Mouse (Mus musculus): ENCODE results near the gene Hoxb3. TPM values are rescaled to one million over a fixed set of nuclear protein-coding genes. Genes with fewer than 3 reads are reported as not detected.

The Hoxb3 gene
- not detected in 2 replicates for polyA plus RNA-seq (2021; fragmentation: Nextera tagmentation)
- long read RNA-seq, experiment 1, result 0 reads
- long read RNA-seq, experiment 2, result 0 reads

GRCm38 (mm10) chr11:96323154-96323553 is at the start of gene Hoxb3:
Gene Hoxb3, plus strand, starts transcription at chr11:96323326.

GRCm38 (mm10) chr11:96281855-96282570 is 41.1 kb upstream of the Hoxb3 start, which contains the start of gene Hoxb8:
Gene Hoxb8, plus strand, starts transcription at chr11:96281905.

GRCm38 (mm10) chr11:96285771-96286738 is 37.1 kb upstream of the Hoxb3 start, which contains the start of gene Hoxb7:
Gene Hoxb7, plus strand, starts transcription at chr11:96286623.

DNA sequence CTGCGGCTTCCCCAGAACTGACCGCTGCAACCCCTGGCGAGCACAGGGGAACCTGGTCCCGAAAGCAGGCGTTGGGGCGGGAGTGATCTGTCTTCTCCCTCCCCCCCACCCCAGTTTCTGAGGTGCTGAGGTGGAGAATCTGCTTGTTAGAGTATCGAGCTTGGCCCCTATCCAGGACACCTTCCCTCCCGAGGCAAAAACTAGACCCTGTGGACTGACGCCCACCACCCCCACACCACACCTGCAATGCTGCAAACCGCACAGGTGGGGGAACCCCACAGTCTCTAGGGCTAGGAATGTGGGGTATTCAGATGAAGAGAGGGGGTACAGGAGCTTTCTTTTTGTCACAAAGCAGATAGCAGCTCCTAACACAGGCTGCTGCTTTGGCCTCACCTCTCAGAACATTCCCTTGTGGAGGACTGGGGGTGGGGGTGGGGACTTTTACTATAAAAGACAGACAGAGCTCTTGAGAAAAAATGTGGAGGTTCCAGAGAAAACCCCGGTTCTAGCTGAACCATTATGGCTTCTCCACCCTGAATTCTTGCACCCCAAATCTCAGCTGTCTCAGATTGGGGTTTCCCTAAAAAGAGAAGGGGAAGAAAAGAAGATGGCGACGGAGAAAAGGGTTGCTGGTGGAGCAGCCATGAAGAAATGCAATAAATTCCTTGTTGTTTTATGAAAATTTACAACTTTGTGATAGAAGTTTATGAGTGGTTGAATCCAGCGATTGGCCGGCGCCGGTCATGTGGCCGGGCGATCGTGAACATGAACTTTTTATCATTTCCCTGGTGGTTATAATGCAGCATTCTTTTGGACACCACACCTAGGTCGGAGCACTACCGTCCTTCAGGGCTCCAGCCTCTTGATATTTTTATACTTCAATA is 31.2 kb upstream of the Hoxb3 start, which contains the start of gene Hoxb6:
Hoxb6 (plus strand) TSS at position 796 of the 884 bp plus-strand sequence.

DNA sequence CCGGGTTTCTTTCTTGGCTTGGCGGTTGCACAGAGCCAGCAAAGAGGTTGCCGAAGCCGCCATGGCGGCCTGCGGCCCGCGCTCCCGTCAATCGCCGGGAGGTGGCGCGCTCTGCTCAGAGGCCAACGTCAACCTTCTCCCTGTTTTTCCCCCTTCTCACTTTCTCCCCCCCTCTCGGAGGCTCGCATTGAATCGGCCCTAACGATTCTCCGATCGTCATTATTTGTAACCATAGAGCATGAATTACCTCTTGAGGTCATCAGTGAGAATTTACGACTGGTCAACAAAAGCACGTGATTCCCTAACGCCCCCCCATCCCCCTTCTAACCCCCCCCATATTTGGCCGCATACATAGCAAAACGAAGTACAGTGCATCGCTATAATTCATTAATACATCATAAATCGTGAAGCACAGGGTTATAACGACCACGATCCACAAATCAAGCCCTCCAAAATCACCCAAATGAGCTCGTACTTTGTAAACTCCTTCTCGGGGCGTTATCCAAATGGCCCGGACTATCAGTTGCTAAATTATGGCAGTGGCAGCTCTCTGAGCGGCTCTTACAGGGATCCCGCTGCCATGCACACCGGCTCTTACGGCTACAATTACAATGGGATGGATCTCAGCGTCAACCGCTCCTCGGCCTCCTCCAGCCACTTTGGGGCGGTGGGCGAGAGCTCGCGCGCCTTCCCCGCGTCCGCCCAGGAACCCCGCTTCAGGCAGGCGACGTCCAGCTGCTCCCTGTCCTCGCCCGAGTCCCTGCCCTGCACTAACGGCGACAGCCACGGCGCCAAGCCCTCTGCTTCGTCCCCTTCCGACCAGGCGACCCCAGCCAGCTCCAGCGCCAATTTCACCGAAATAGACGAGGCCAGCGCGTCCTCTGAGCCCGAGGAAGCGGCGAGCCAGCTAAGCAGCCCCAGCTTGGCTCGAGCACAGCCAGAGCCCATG is 19.7 kb upstream of the Hoxb3 start, which contains the start of gene Hoxb5:
Hoxb5 (plus strand) TSS at position 186 of the 949 bp plus-strand sequence.

DNA sequence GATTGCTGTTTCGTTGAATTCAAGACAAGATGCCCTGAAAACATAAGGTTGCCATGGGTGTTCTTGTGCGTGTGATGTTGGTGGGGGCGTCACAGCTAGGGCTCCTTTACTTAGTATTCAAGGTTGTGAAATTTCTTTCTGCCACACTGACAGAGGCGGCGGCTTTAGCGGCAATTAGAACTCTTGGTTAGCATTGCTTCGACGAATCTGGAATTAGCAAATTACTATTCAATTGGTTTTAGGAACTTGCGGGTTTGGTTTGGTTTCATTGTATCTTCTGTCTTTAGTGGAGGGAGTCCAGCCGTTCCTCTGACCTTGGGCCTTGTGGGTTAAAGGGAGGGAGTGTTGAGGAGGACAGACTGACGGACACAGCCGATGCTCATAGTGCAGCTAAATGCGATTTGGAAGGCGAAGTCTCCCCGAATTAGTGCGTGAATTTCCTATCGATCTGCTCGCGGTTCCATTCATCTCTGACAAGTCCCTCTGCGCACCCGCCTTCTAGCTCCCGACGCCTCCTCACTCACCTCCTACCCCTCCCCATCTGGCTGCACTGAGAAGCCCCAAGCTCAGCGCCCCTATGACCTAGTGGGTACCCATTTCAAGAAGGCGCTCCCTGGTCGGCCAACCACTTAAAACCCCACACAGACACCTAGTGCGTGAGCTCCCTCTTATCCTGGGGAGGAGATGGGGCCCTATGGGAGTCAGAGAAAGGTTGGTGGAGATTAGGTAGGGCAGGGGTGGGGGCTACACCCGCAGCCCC is 5.3 kb upstream of the Hoxb3 start, which contains the start of gene Hoxb4:
Hoxb4 (plus strand) TSS at position 660 of the 760 bp plus-strand sequence.

GRCm38 (mm10) chr11:96350341-96350624 is 27.2 kb downstream of the Hoxb3 start, which contains the start of gene Hoxb2:
Gene Hoxb2, plus strand, starts transcription at chr11:96350525.

DNA sequence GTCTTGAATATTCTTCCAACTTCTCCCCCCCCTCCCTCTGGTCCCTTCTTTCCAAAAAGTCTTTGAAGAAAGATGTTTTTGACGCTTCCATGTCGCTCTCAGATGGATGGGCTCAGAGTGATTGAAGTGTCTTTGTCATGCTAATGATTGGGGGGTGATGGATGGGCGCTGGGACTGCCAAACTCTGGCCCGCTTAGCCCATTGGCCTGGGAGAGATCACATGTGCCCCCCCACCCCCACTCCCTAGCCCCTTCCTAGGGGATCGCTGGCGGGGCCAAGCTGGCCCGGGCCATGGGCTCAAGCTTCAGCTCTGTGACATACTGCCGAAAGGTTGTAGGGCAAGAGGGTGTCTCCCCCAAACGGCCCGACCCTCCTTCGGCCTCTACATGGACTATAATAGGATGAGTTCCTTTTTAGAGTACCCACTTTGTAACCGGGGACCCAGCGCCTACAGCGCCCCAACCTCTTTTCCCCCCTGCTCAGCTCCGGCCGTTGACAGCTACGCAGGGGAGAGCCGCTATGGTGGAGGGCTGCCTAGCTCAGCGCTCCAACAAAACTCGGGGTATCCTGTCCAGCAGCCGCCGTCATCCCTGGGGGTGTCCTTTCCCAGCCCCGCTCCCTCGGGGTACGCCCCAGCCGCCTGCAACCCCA is 42.4 kb downstream of the Hoxb3 start, which contains the start of gene Hoxb1:
Hoxb1 (plus strand) TSS at position 312 of the 651 bp plus-strand sequence.

Small RNAs within 50 kb of the gene (microRNA-seq; reads per million reads assigned to microRNA genes)
- gene Mir10a, result 20.6 reads per million, percentile 41 among the genes with 10 or more reads in this experiment

Other genes with a start within 250 kb of the Hoxb3 start
- gene Atp5g1, start 247.7 kb upstream of the Hoxb3 start, polyA plus RNA-seq (2021; fragmentation: Nextera tagmentation), result 1,392 and 1,732 TPM in 2 replicates
- gene Calcoco2, start 211.4 kb upstream of the Hoxb3 start, polyA plus RNA-seq (2021; fragmentation: Nextera tagmentation), result 0.09 and 0.21 TPM in 2 replicates
- 0.06 and 0.10 TPM in 2 replicates for gene Ttll6, start 189.5 kb upstream of the Hoxb3 start, polyA plus RNA-seq (2021; fragmentation: Nextera tagmentation)
- not detected in 2 replicates for gene Hoxb13, start 129.0 kb upstream of the Hoxb3 start, polyA plus RNA-seq (2021; fragmentation: Nextera tagmentation)
- gene Hoxb9, start 51.9 kb upstream of the Hoxb3 start, polyA plus RNA-seq (2021; fragmentation: Nextera tagmentation), result not detected in 2 replicates
- gene Hoxb8, start 41.4 kb upstream of the Hoxb3 start, polyA plus RNA-seq (2021; fragmentation: Nextera tagmentation), result not detected in 2 replicates
- not detected in 2 replicates for gene Hoxb7, start 36.7 kb upstream of the Hoxb3 start, polyA plus RNA-seq (2021; fragmentation: Nextera tagmentation)
- gene Hoxb6, start 30.9 kb upstream of the Hoxb3 start, polyA plus RNA-seq (2021; fragmentation: Nextera tagmentation), result not detected in 2 replicates
- not detected in 2 replicates for gene Hoxb5, start 20.0 kb upstream of the Hoxb3 start, polyA plus RNA-seq (2021; fragmentation: Nextera tagmentation)
- not detected in 2 replicates for gene Hoxb4, start 5.1 kb upstream of the Hoxb3 start, polyA plus RNA-seq (2021; fragmentation: Nextera tagmentation)
- gene Hoxb2, start 27.2 kb downstream of the Hoxb3 start, polyA plus RNA-seq (2021; fragmentation: Nextera tagmentation), result not detected in 2 replicates
- not detected in 2 replicates for gene Hoxb1, start 42.4 kb downstream of the Hoxb3 start, polyA plus RNA-seq (2021; fragmentation: Nextera tagmentation)
- 1.9 TPM in 2 replicates for gene Skap1, start 141.3 kb downstream of the Hoxb3 start, polyA plus RNA-seq (2021; fragmentation: Nextera tagmentation)

Measured in layer of hippocampus, adult 6 months (tissue).